Mouse (Mus musculus) T-helper 1 cell (primary cell): Measurements from ENCODE around the gene Gapdh.
"Not testable (repeated sequence)": the region's sequence is repeated elsewhere in the genome, so short reads cannot be mapped to it uniquely, and the experiment has no call there.

Source experiments
- in situ Hi-C: fragments of 300-600 bp; cut with MboI, MseI; formaldehyde crosslinking; loops from one replicate; pipeline ENCODE4 v1.15.1; 2025; ENCODE audit warnings: high pct_unique_total_duplicates

Gene Gapdh

GRCm38 (mm10) chr6:125170194-125170593 is 3.9 kb upstream of the Gapdh start:
- in situ Hi-C loops = loop anchor here (5.0 kb wide), 1 partner anchor 68 kb away; no protein-coding TSS in a partner anchor

GRCm38 (mm10) chr6:125168086-125168485 is 1.8 kb upstream of the Gapdh start:
- in situ Hi-C loops = no loop called here

- in situ Hi-C loops = no loop called here
Measured at GRCm38 (mm10) chr6:125166861-125167650, 789 bp upstream of the Gapdh start.

GRCm38 (mm10) chr6:125165328-125165891 is 857 bp downstream of the Gapdh start:
- in situ Hi-C loops = no loop called here

- in situ Hi-C loops = no loop called here
Measured at GRCm38 (mm10) chr6:125164672-125165327, 1.5 kb downstream of the Gapdh start.

GRCm38 (mm10) chr6:125163801-125164657 is 2.2 kb downstream of the Gapdh start:
- in situ Hi-C loops = no loop called here

- in situ Hi-C loops = not testable (repeated sequence)
Measured at GRCm38 (mm10) chr6:125162615-125163305, 3.5 kb downstream of the Gapdh start.

- in situ Hi-C loops = not testable (repeated sequence)
Measured at GRCm38 (mm10) chr6:125161971-125162370, 4.3 kb downstream of the Gapdh start.

- in situ Hi-C loops = no loop called here
Measured at GRCm38 (mm10) chr6:125160854-125161760, 5.2 kb downstream of the Gapdh start.

GRCm38 (mm10) chr6:125160558-125160853 is 5.8 kb downstream of the Gapdh start:
- in situ Hi-C loops = no loop called here

GRCm38 (mm10) chr6:125159773-125160557 is 6.3 kb downstream of the Gapdh start:
- in situ Hi-C loops = loop anchor here (5.0 to 10.0 kb wide), 2 partner anchors 115 to 322 kb away; no protein-coding TSS in a partner anchor

- in situ Hi-C loops = loop anchor here (5.0 to 10.0 kb wide), 2 partner anchors 116 to 323 kb away; no protein-coding TSS in a partner anchor
Measured at GRCm38 (mm10) chr6:125158944-125159492, 7.2 kb downstream of the Gapdh start.

- in situ Hi-C loops = loop anchor here (5.0 to 10.0 kb wide), 2 partner anchors 118 to 325 kb away; no protein-coding TSS in a partner anchor
Measured at GRCm38 (mm10) chr6:125156903-125157614, 9.2 kb downstream of the Gapdh start.

GRCm38 (mm10) chr6:125156491-125156890 is 9.8 kb downstream of the Gapdh start:
- in situ Hi-C loops = loop anchor here (5.0 to 10.0 kb wide), 2 partner anchors 118 to 326 kb away; no protein-coding TSS in a partner anchor

- in situ Hi-C loops = loop anchor here (5.0 to 10.0 kb wide), 2 partner anchors 120 to 327 kb away; no protein-coding TSS in a partner anchor
Measured at GRCm38 (mm10) chr6:125155262-125155661, 11.0 kb downstream of the Gapdh start.

GRCm38 (mm10) chr6:125154550-125154949 is 11.7 kb downstream of the Gapdh start:
- in situ Hi-C loops = loop anchor here (10.0 kb wide), 1 partner anchor 120 kb away; no protein-coding TSS in a partner anchor

- in situ Hi-C loops = loop anchor here (10.0 kb wide), 1 partner anchor 121 kb away; no protein-coding TSS in a partner anchor
Measured at GRCm38 (mm10) chr6:125153682-125154081, 12.6 kb downstream of the Gapdh start.

- in situ Hi-C loops = loop anchor here (10.0 kb wide), 1 partner anchor 122 kb away; no protein-coding TSS in a partner anchor
Measured at GRCm38 (mm10) chr6:125153018-125153389, 13.3 kb downstream of the Gapdh start.
